Mouse (Mus musculus): ENCODE measurements around the gene C77080. TPM values are rescaled to one million over a fixed set of nuclear protein-coding genes. Genes with fewer than 3 reads are reported as not detected.

Gene C77080
- polyA plus RNA-seq, 1 experiment: 2.9 TPM

- H3K4me1 ChIP-seq (ENCODE audit: control insufficient read depth, insufficient read depth, insufficient read length): peaks cover 2% of the 10 kb centered on the region
- H3K27me3 ChIP-seq (ENCODE audit: control insufficient read depth, insufficient read depth, low read length): peaks cover 12% of the 10 kb centered on the region
- TF ChIP-seq CTCF (IDR thresholded peaks at IDR 0.05; ENCODE audit: extremely low read depth, insufficient read depth, insufficient read length, insufficient replicate concordance) (no peak), POLR2A (IDR thresholded peaks at IDR 0.05; ENCODE audit: low read depth, low read length) (no peak)
- H3K36me3 ChIP-seq (ENCODE audit: control insufficient read depth, insufficient read depth, low read length): no peaks in the 10 kb centered on the region
- H3K4me3 ChIP-seq (ENCODE audit: extremely low read depth, insufficient read depth, insufficient read length): no peak overlapping the region
- H3K27ac ChIP-seq (ENCODE audit: insufficient read depth, low read length): no peak overlapping the region
- 77% methylated on average over 7 of the region's 7 CpGs for WGBS
- no peak for DNase-seq (ENCODE audit: low read depth in 1 of 2, low spot score in 2 of 2)
Observed at GRCm38 (mm10) chr4:129249288-129249687, 11.9 kb downstream of the C77080 start.

DNA sequence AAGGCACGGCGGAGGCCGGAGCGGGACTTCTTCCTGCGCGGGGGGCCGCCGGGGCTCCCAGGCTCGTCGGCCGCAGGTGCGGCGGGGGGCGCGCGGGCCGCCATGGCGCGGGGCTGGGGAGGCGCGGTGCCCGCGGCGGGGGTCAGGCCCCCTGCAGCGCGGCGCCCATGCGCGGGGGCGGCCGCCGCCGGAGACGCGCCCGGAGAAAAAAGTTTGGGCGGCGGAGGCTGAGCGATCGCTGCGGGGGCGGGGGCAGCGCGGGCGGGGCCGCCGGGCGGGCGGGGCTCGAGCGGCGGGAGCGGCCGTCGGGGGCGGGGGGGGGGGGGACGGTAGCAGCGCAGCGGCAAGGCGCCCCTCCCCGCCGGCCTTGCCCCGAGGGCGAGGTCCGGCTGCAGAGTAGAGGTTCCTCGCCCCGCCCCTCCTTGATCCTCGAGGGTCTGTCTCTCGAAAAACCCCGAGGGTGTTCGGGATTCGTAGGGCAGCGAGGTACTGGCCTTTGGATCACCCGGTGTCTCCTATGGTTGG lies 12.9 kb downstream of the C77080 start:
- TF ChIP-seq POLR2A (IDR thresholded peaks at IDR 0.05; ENCODE audit: low read depth, low read length): no peak
- WGBS: 2% methylated on average over 64 of the region's 74 CpGs
- H3K36me3 ChIP-seq (ENCODE audit: control insufficient read depth, insufficient read depth, low read length): no peaks in the 10 kb centered on the region
- H3K4me3 ChIP-seq (ENCODE audit: extremely low read depth, insufficient read depth, insufficient read length): peak overlapping the region; percentile 52; the same call in 1 of the 2 replicates
- peaks cover 2% of the 10 kb centered on the region for H3K4me1 ChIP-seq (ENCODE audit: control insufficient read depth, insufficient read depth, insufficient read length)
- H3K27ac ChIP-seq (ENCODE audit: insufficient read depth, low read length): no peak overlapping the region
- peaks cover 12% of the 10 kb centered on the region for H3K27me3 ChIP-seq (ENCODE audit: control insufficient read depth, insufficient read depth, low read length)
- DNase-seq (ENCODE audit: low read depth in 1 of 2, low spot score in 2 of 2): no peak

GRCm38 (mm10) chr4:129247381-129248242 lies 13.6 kb downstream of the C77080 start:
- WGBS: 12% methylated on average over 24 of the region's 24 CpGs
- no peaks in the 10 kb centered on the region for H3K36me3 ChIP-seq (ENCODE audit: control insufficient read depth, insufficient read depth, low read length)
- H3K4me3 ChIP-seq (ENCODE audit: extremely low read depth, insufficient read depth, insufficient read length): peak overlapping the region; percentile 52
- no peak for TF ChIP-seq CTCF (IDR thresholded peaks at IDR 0.05; ENCODE audit: extremely low read depth, insufficient read depth, insufficient read length, insufficient replicate concordance)
- H3K4me1 ChIP-seq (ENCODE audit: control insufficient read depth, insufficient read depth, insufficient read length): peaks cover 2% of the 10 kb centered on the region
- H3K27me3 ChIP-seq (ENCODE audit: control insufficient read depth, insufficient read depth, low read length): peaks cover 12% of the 10 kb centered on the region
- no peak overlapping the region for H3K27ac ChIP-seq (ENCODE audit: insufficient read depth, low read length)
- no peak for DNase-seq (ENCODE audit: low read depth in 1 of 2, low spot score in 2 of 2)

DNA sequence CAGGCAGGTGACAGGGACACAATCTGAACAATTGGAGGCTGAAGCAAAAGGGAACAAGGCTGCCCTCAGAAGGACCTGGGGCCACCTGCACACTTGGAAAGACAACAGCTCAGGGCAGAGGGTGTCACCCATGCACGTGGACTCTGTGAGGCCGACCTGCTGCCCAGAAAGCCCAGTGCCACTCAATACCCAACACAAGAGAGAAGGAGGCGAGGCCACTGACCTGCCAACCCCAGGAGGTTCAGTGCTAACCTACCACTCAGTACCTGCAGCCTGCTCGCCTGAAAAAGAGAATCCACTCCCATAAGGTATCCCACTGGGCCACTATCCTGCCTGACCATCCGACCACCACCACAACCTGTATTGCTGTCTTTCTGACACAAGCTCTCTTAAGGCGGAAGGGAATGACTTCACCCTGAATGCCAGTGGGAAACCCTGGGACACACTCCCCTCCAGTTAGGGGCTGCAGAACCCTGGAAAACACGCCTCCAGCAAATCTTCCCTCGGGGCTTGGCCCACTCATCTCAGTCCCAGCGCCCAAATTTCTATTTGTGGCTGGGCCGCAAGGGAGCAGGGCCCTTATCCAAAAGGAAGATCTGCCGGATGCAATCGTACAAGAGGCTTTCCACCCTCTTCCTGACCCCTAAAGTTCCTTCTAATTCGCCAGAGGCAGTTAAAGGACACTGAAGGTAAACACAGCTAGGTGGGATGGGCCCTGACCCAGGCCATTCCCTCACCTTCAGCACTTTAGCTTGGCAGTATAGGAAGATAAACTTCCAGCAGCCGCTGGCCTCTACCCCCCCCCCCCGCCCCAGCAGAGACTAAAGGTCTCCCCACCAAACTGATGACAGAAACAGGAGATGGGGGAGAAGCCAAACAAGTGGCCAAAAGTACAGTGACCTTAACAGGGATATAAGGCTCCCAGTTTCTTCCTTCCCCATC lies 14.6 kb downstream of the C77080 start:
- Histone ChIP-seq H3K27me3 (ENCODE audit: control insufficient read depth, insufficient read depth, low read length) (peaks cover 12% of the 10 kb centered on the region), H3K4me1 (ENCODE audit: control insufficient read depth, insufficient read depth, insufficient read length) (peaks cover 2% of the 10 kb centered on the region), H3K4me3 (ENCODE audit: extremely low read depth, insufficient read depth, insufficient read length) (no peak overlapping the region), H3K27ac (ENCODE audit: insufficient read depth, low read length) (no peak overlapping the region), H3K36me3 (ENCODE audit: control insufficient read depth, insufficient read depth, low read length) (no peaks in the 10 kb centered on the region)
- DNase-seq (ENCODE audit: low read depth in 1 of 2, low spot score in 2 of 2): no peak
- WGBS: 55% methylated on average over 15 of the region's 15 CpGs
- no peak for TF ChIP-seq CTCF (IDR thresholded peaks at IDR 0.05; ENCODE audit: extremely low read depth, insufficient read depth, insufficient read length, insufficient replicate concordance)
- no peak for TF ChIP-seq POLR2A (IDR thresholded peaks at IDR 0.05; ENCODE audit: low read depth, low read length)

- Histone ChIP-seq H3K27ac (ENCODE audit: insufficient read depth, low read length) (no peak overlapping the region), H3K27me3 (ENCODE audit: control insufficient read depth, insufficient read depth, low read length) (peaks cover 12% of the 10 kb centered on the region), H3K36me3 (ENCODE audit: control insufficient read depth, insufficient read depth, low read length) (no peaks in the 10 kb centered on the region), H3K4me3 (ENCODE audit: extremely low read depth, insufficient read depth, insufficient read length) (no peak overlapping the region), H3K4me1 (ENCODE audit: control insufficient read depth, insufficient read depth, insufficient read length) (peaks cover 2% of the 10 kb centered on the region; the same call in 1 of the 2 replicates)
- TF ChIP-seq CTCF (IDR thresholded peaks at IDR 0.05; ENCODE audit: extremely low read depth, insufficient read depth, insufficient read length, insufficient replicate concordance): no peak
- TF ChIP-seq POLR2A (IDR thresholded peaks at IDR 0.05; ENCODE audit: low read depth, low read length): no peak
- DNase-seq (ENCODE audit: low read depth in 1 of 2, low spot score in 2 of 2): no peak
- WGBS: 15% methylated on average over 4 of the region's 4 CpGs
Observed at GRCm38 (mm10) chr4:129244802-129245201, 16.4 kb downstream of the C77080 start.

- H3K27me3 ChIP-seq (ENCODE audit: control insufficient read depth, insufficient read depth, low read length): peaks cover 2% of the 10 kb centered on the region
- H3K4me3 ChIP-seq (ENCODE audit: extremely low read depth, insufficient read depth, insufficient read length): no peak overlapping the region
- H3K27ac ChIP-seq (ENCODE audit: insufficient read depth, low read length): no peak overlapping the region
- WGBS: 76% methylated on average over 4 of the region's 4 CpGs
- DNase-seq (ENCODE audit: low read depth in 1 of 2, low spot score in 2 of 2): no peak
- H3K4me1 ChIP-seq (ENCODE audit: control insufficient read depth, insufficient read depth, insufficient read length): no peaks in the 10 kb centered on the region; the same call in 1 of the 2 replicates
- no peaks in the 10 kb centered on the region for H3K36me3 ChIP-seq (ENCODE audit: control insufficient read depth, insufficient read depth, low read length)
- no peak for TF ChIP-seq CTCF (IDR thresholded peaks at IDR 0.05; ENCODE audit: extremely low read depth, insufficient read depth, insufficient read length, insufficient replicate concordance)
- no peak for TF ChIP-seq POLR2A (IDR thresholded peaks at IDR 0.05; ENCODE audit: low read depth, low read length)
Observed at GRCm38 (mm10) chr4:129242761-129243160, 18.4 kb downstream of the C77080 start.

Measured in spleen, adult 2 months (tissue).